ENCODE assay signal across 18 mouse cellular contexts in the genomic region with DNA sequence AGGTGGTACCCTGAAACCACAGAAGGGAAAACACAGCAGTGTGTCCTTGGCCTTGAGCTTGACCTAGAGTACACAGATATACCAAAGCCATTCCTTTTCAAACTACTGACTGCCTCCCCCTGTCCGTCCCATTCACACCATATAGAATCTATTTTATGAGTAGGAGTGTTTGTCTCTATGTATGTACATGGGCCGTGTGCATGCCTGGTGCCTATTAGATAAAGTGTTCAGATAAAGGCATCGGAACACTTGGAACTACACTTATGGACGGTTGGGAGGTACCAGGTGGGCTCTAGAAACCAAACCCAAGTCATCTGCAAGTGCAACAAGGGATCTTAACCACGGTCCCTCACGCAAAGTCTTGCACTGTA.
"Had no signal": no experiment of that assay in that cellular context is flagged by ENCODE, and none has a peak within 500 bp of the region (broad histone marks: within the 10 kb centered on the region; RNA-seq: fewer than 3 reads in every experiment).

No protein-coding gene starts in this region.

- H3K27ac ChIP-seq: limb, embryonic 12.5 days; limb, embryonic 15.5 days; macrophage; midbrain, embryonic 12.5 days; midbrain, embryonic 15.5 days; neural tube, embryonic 12.5 days; neural tube, embryonic 15.5 days had no signal

- DNase-seq: kidney, adult 2 months; kidney, postnatal 14 days; kidney, postnatal 4 days; left cerebral cortex, postnatal 4 days; lung, embryonic 14.5 days; right cerebral cortex, adult 18-20 months; right cerebral cortex, postnatal 25 days; spleen, adult 18-20 months; thymus, adult 18-20 months; thymus, postnatal 36 days had no signal

- H3K4me3 ChIP-seq: limb, embryonic 12.5 days; limb, embryonic 15.5 days; midbrain, embryonic 12.5 days; midbrain, embryonic 15.5 days; neural tube, embryonic 12.5 days; neural tube, embryonic 15.5 days had no signal

- H3K4me1 ChIP-seq: limb, embryonic 12.5 days; limb, embryonic 15.5 days; midbrain, embryonic 12.5 days; midbrain, embryonic 15.5 days; neural tube, embryonic 12.5 days; neural tube, embryonic 15.5 days had no signal

- ATAC-seq: intestine, postnatal 0 days; midbrain, embryonic 15.5 days had no signal

- H3K9me3 ChIP-seq: limb, embryonic 12.5 days; limb, embryonic 15.5 days; midbrain, embryonic 12.5 days; midbrain, embryonic 15.5 days; neural tube, embryonic 12.5 days; neural tube, embryonic 15.5 days had no signal

- H3K27me3 ChIP-seq: limb, embryonic 12.5 days; limb, embryonic 15.5 days; midbrain, embryonic 12.5 days; midbrain, embryonic 15.5 days; neural tube, embryonic 12.5 days; neural tube, embryonic 15.5 days had no signal

- H3K36me3 ChIP-seq: limb, embryonic 12.5 days; limb, embryonic 15.5 days; midbrain, embryonic 12.5 days; midbrain, embryonic 15.5 days; neural tube, embryonic 12.5 days; neural tube, embryonic 15.5 days had no signal

- H3K4me2 ChIP-seq: limb, embryonic 12.5 days; limb, embryonic 15.5 days; lung, embryonic 14.5 days; midbrain, embryonic 12.5 days; midbrain, embryonic 15.5 days; neural tube, embryonic 12.5 days; neural tube, embryonic 15.5 days had no signal

- H3K9ac ChIP-seq: limb, embryonic 12.5 days; limb, embryonic 15.5 days; lung, embryonic 14.5 days; midbrain, embryonic 12.5 days; midbrain, embryonic 15.5 days; neural tube, embryonic 12.5 days; neural tube, embryonic 15.5 days had no signal
